Mouse (Mus musculus) bone marrow macrophage, adult 2 months (primary cell): Measurements from ENCODE around the gene Spaca4.

ENCODE experiments used
- CTCF ChIP-seq: IDR thresholded peaks from 2 replicates; pipeline ENCODE4 v1.5.1; 2012; ENCODE audit warnings: low read depth, mild to moderate bottlenecking, low read length, moderate library complexity
- POLR2A ChIP-seq: IDR thresholded peaks from 2 replicates; pipeline ENCODE4 v1.6.1; 2012; ENCODE audit warnings: mild to moderate bottlenecking, low read depth, low read length, borderline replicate concordance

- TF ChIP-seq CTCF: no peak
- no peak for TF ChIP-seq POLR2A
Observed at GRCm38 (mm10) chr7:45702316-45702715, 23.3 kb downstream of the Spaca4 start.
